Mouse (Mus musculus) midbrain, embryonic 12.5 days (tissue): Measurements from ENCODE around the gene Adipor2. TPM values are rescaled to one million over a fixed set of nuclear protein-coding genes. Genes with fewer than 3 reads are reported as not detected.

Experiments used
- ATAC-seq: fragments of 200-750 bp; cut with Nextera tagmentation; 2 replicates; pipeline ENCODE4 v1.8.0; 2017; ENCODE audit warnings: low read depth, moderate TSS enrichment, moderate library complexity; ENCODE audit not compliant: low FRiP score
- H3K27ac ChIP-seq: fragments of 300-500 bp; sonication (generic); replicated peaks from 2 replicates; pipeline ENCODE4 v1.5.1; 2016; ENCODE audit warnings: mild to moderate bottlenecking
- H3K27me3 ChIP-seq: fragments of 300-500 bp; sonication (generic); 2 replicates; pipeline ENCODE4 v1.6.1; 2016; ENCODE audit warnings: mild to moderate bottlenecking
- H3K36me3 ChIP-seq: fragments of 300-500 bp; sonication (generic); 2 replicates; pipeline ENCODE4 v1.6.1; 2016
- H3K4me1 ChIP-seq: fragments of 300-500 bp; sonication (generic); 2 replicates; pipeline ENCODE4 v1.6.1; 2016
- H3K4me2 ChIP-seq: fragments of 300-500 bp; sonication (generic); replicated peaks from 2 replicates; pipeline ENCODE4 v1.6.1; 2016; ENCODE audit warnings: mild to moderate bottlenecking, moderate library complexity
- H3K4me3 ChIP-seq: fragments of 300-500 bp; sonication (generic); 2 replicates; pipeline ENCODE4 v1.5.1; 2016; ENCODE audit warnings: mild to moderate bottlenecking
- H3K9ac ChIP-seq: fragments of 300-500 bp; sonication (generic); replicated peaks from 2 replicates; pipeline ENCODE4 v1.6.1; 2016; ENCODE audit warnings: mild to moderate bottlenecking, moderate library complexity
- H3K9me3 ChIP-seq: fragments of 300-500 bp; sonication (generic); 2 replicates; pipeline ENCODE4 v1.6.1; 2016; ENCODE audit warnings: mild to moderate bottlenecking
- whole genome bisulfite sequencing: fragments of 180-500 bp; shearing (Covaris S2); methylation state at CpG from one replicate; pipeline ENCODE4 v1.1.7; 2016; 5-methylcytosine and 5-hydroxymethylcytosine counted together
- polyA plus RNA-seq: library from polyadenylated mRNA; unstranded; fragments of >200 nt; fragmentation: Nextera tagmentation; extraction: Ambion mirVana; gene quantifications from 2 replicates; pipeline ENCODE4 v1.2.1, GENCODE M21; 2016

The Adipor2 gene
- polyA plus RNA-seq, 1 experiment from 2014 or later: 37.6 TPM

DNA sequence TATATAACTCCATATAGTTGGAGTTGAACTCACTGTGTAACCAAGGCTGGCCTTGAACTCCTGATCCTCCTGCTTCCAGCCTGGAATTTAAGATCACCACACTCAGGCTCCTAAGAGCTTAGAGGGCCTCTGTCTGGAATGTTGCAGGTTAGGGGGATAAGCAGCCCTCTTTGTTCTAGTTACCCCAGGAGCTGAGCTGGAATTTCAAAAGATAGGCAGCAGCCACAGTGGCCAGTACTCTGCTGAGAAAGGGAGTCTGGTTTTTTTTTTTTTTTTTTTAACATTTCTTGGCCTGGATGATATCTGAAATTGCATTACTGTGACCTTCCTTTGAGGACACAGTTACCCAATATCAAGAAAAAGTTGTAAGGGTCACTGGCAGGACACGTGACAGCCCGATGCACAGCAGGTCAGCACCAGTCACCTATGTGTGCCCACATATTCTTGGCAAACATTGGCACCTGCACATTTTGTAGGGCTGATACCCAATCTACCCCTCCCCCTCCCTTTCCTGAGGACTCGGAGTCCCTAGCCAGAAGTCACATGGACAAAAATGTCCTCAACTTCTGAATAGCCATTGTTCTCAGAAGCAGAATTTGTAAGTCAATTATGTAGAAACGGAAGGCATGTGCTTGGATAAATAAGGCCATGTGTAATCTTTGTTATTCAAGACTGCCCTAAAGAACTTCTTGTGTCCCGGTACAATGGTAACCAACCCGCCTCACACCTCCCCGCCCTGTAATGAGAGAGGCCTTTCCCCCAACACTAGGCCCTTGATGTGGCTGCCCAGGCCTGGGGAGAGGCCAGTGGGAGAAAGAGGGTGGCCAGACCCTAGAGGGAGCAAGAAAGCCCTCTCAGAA, 1.1 kb upstream of the Adipor2 start:
- Histone ChIP-seq H3K9ac (no peak overlapping the region), H3K4me1 (peaks cover 17% of the 10 kb centered on the region), H3K27me3 (peaks cover 46% of the 10 kb centered on the region), H3K36me3 (no peaks in the 10 kb centered on the region), H3K27ac (peak overlapping the region; percentile 58), H3K9me3 (no peaks in the 10 kb centered on the region), H3K4me3 (no peak overlapping the region), H3K4me2 (no peak overlapping the region)
- ATAC-seq: peak; percentile 73; the same call in 1 of the 2 replicates
- 7% methylated on average over 7 of the region's 7 CpGs for WGBS

DNA sequence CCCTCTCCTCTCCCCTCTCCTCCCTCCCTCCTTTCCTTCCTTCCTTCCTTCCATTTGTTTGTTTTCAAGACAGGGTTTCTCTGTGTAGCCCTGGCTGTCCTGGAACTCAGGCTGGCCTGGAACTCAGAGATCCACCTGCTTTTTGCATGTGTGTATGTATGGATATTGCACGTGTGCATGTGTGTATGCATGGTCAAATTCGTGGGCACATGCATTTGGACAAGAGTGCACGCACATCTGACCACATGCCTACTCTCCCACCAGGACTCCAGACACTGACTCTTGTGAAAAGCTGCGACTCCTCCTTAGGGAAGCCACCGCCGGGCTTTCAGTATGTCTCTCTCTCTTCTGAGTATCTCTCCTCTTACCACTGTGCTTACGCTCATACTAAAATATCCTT, 317 bp upstream of the Adipor2 start:
- Histone ChIP-seq H3K9ac (no peak overlapping the region), H3K4me3 (no peak overlapping the region), H3K4me1 (peaks cover 17% of the 10 kb centered on the region), H3K27ac (no peak overlapping the region), H3K36me3 (no peaks in the 10 kb centered on the region), H3K4me2 (peak overlapping the region; percentile 38; the same call in 1 of the 2 replicates), H3K27me3 (peaks cover 43% of the 10 kb centered on the region), H3K9me3 (no peaks in the 10 kb centered on the region)
- WGBS: 59% methylated on average over 7 of the region's 7 CpGs
- ATAC-seq: peak; percentile 11; the same call in 1 of the 2 replicates

DNA sequence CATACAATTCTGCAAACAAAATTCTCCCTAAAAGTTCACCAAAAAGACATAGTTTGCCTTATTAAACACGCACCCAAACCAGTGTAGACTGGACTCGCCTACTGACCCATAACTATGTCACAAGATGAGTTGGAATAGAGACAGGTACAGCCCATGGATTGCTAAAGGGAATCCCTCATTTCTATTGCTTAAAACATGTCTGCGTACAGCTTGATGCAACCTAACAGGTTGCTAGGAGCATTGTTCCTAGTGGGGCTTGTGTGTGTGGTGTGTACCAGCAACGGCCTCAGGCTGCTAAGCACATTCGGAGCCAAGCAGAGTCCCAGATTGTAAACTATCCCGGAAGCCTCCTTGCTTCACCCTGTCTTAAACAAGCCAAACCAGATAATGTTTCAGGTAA, 861 bp downstream of the Adipor2 start:
- Histone ChIP-seq H3K9ac (no peak overlapping the region), H3K4me3 (no peak overlapping the region), H3K9me3 (no peaks in the 10 kb centered on the region), H3K27ac (no peak overlapping the region), H3K27me3 (peaks cover 33% of the 10 kb centered on the region), H3K36me3 (no peaks in the 10 kb centered on the region), H3K4me2 (no peak overlapping the region), H3K4me1 (peaks cover 17% of the 10 kb centered on the region)
- WGBS: 74% methylated on average over 6 of the region's 6 CpGs
- ATAC-seq: no peak

DNA sequence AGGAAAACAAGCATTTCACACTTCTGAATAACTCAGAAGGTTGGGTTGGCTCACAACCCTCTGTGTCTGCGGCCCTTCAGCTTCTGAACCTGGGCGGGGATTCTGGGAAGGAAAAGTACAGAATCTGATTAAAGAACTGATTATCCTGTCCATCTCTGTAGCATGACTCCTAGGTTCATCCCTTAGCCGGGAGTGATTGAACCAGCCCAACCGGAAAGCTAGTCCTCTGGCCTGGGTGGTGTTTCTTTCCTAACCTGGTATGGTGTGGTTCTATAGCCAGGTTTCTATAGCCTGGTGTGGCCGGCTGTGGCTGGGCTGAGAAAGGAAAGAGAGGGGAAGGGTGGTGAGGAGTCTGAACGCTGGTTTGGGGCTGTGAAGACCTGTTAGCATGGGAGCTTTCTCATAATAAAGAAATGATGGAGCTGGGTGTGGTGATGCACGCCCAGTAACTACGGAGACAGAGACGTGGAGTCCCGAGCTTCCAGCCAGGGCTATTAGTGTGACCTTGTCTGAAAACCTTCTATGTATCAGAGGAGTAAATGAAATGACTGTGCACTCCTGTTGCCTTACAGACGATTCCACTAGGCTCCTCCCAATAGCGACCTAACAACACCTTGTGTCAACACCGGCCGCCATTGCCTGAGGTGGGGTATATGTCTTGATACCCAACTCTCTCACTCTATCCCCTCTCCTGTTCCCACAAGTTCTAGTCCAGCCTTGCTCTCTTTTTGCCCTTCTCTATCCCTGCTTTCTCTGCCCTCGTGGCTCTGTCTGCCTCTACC, 3.1 kb downstream of the Adipor2 start:
- Histone ChIP-seq H3K9ac (no peak overlapping the region), H3K4me2 (no peak overlapping the region), H3K36me3 (no peaks in the 10 kb centered on the region), H3K4me1 (peaks cover 16% of the 10 kb centered on the region), H3K9me3 (no peaks in the 10 kb centered on the region), H3K27me3 (peaks cover 22% of the 10 kb centered on the region), H3K27ac (no peak overlapping the region), H3K4me3 (no peak overlapping the region)
- no peak for ATAC-seq
- 87% methylated on average over 15 of the region's 15 CpGs for WGBS

DNA sequence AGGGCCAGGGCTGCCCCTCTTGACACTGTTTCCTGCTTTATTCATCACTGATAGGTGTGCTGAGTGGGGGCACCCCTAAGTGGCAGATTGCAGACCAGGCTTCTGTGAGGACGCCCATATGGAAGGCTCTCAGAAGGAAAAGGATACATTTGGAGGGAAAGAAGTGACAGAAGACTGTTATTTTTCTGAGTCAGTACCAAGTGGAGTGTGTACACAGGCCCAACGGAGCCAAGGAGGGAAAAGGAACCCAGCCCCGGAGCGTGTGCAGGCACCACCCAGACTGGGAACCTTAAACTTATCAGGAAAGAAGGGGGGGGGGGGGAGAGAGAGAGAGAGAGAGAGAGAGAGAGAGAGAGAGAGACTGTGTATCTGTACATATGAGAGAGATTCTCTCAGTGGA, 4.9 kb downstream of the Adipor2 start:
- Histone ChIP-seq H3K9me3 (no peaks in the 10 kb centered on the region), H3K4me1 (peaks cover 6% of the 10 kb centered on the region; the same call in 1 of the 2 replicates), H3K27ac (no peak overlapping the region), H3K4me2 (no peak overlapping the region), H3K4me3 (no peak overlapping the region), H3K36me3 (no peaks in the 10 kb centered on the region), H3K27me3 (peaks cover 22% of the 10 kb centered on the region), H3K9ac (no peak overlapping the region)
- ATAC-seq: no peak
- WGBS: 95% methylated on average over 4 of the region's 4 CpGs

DNA sequence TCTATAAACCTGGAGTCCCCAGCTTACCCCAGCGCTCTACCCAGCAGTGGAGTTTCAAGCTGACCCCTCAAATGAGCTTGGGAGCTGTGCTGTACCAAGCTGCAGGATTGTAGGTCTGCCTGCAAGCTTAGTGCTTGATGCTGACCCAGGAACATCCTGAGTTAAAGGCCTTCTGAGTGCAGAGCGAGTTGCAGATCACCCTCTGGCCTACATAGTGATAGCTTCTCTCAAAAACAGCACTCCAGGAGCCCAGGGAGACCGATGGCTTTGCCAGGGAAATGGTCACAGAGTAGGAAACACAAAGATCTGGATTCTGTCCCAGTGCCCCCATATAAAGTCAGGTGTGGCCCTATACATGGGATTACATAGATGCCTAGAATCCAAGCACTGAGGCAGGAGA, 6.0 kb downstream of the Adipor2 start:
- ATAC-seq: no peak
- Histone ChIP-seq H3K4me1 (no peaks in the 10 kb centered on the region), H3K27ac (no peak overlapping the region), H3K36me3 (no peaks in the 10 kb centered on the region), H3K9me3 (no peaks in the 10 kb centered on the region), H3K4me3 (no peak overlapping the region), H3K9ac (no peak overlapping the region), H3K4me2 (no peak overlapping the region), H3K27me3 (peaks cover 19% of the 10 kb centered on the region)
- 87% methylated on average over 3 of the region's 3 CpGs for WGBS

DNA sequence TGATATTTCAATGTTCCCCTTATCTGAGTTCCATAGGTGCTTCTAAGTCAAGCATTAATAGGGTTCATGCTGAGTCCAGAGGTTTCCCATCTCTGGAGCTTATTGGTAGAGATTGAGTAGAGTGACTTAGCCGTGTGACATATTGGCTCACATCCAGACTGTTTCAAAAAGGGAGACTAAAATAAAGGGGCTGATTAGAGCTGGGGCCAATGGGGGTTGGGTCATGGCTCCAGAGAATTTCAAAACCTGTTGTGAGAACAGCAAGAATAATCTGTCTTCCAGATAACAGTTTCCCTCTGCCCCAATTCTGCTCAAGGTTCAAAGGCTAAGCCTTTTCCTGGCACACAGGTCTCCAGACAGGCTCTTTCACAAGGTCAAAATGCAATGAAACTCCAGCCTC, 7.7 kb downstream of the Adipor2 start:
- H3K27ac ChIP-seq: no peak overlapping the region
- WGBS: 84% methylated on average over 1 of the region's 1 CpGs
- H3K4me3 ChIP-seq: no peak overlapping the region
- no peak for ATAC-seq
- no peak overlapping the region for H3K9ac ChIP-seq
- no peaks in the 10 kb centered on the region for H3K36me3 ChIP-seq
- H3K27me3 ChIP-seq: peaks cover 6% of the 10 kb centered on the region; the same call in 1 of the 2 replicates
- no peaks in the 10 kb centered on the region for H3K4me1 ChIP-seq
- no peak overlapping the region for H3K4me2 ChIP-seq
- H3K9me3 ChIP-seq: no peaks in the 10 kb centered on the region

DNA sequence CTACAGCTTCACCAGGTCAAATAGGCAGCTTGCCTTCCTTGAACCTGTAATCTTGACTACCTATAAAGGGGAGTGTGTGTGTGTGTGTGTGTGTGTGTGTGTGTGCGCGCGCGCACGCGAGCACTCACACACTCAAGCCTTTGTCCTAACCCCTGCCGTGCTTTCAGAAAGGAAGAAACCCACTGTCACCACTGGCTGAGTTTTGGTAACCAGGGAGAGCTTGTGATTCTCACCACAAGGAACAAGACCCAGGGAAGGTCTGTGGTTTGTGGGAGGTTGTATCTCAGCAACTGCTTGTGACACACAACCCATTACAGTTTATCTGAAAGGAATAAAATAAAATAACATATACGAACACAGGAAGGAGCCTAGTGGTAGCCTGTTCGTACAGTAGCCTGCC, 8.9 kb downstream of the Adipor2 start:
- Histone ChIP-seq H3K9me3 (no peaks in the 10 kb centered on the region), H3K4me2 (no peak overlapping the region), H3K4me3 (no peak overlapping the region), H3K27ac (no peak overlapping the region), H3K9ac (no peak overlapping the region), H3K4me1 (no peaks in the 10 kb centered on the region), H3K27me3 (no peaks in the 10 kb centered on the region), H3K36me3 (no peaks in the 10 kb centered on the region)
- ATAC-seq: no peak
- WGBS: 65% methylated on average over 9 of the region's 9 CpGs

DNA sequence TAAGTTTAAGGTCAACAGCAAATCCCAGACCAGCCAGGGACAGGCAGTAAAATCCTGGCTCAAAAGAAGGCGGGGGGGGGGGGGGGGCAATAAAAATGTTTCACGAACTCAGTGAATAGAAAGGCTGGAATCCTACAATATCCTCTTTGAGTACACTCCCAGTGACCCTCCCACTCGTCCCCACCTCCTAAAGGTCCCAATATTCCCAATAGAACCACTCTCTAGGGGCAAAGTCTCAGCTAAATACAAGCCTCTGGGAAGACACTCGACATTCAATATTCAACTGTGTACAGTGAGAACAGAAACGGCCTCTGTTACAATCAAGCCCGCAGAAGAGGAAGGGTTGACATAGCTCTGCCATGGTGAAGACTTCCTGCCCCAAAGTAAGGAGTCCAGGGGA, 9.7 kb downstream of the Adipor2 start:
- 61% methylated on average over 6 of the region's 6 CpGs for WGBS
- Histone ChIP-seq H3K4me1 (no peaks in the 10 kb centered on the region), H3K9ac (no peak overlapping the region), H3K4me2 (no peak overlapping the region), H3K9me3 (no peaks in the 10 kb centered on the region), H3K27ac (no peak overlapping the region), H3K4me3 (no peak overlapping the region), H3K27me3 (no peaks in the 10 kb centered on the region), H3K36me3 (no peaks in the 10 kb centered on the region)
- ATAC-seq: no peak

DNA sequence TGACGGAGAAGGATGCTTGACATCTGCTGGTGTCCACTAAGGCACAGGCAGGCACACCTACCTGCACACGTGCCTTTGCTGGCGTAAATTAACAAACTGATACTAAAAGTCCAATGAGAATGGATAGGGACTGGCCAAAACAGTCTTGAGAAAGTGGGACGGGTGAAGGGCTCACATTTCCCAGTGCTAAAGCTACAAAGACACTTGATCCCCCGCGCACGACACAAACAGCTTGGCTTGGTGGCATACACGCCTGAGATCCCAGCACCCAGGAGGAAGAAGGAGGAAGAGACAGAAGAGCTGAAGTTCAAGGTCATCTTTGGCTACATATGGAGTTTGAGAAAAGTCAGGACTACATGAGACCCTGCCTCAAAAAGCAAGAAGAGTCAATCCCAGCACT, 11.0 kb downstream of the Adipor2 start:
- H3K36me3 ChIP-seq: no peaks in the 10 kb centered on the region
- no peaks in the 10 kb centered on the region for H3K9me3 ChIP-seq
- H3K4me1 ChIP-seq: no peaks in the 10 kb centered on the region
- H3K27ac ChIP-seq: no peak overlapping the region
- H3K27me3 ChIP-seq: no peaks in the 10 kb centered on the region
- no peak overlapping the region for H3K9ac ChIP-seq
- 90% methylated on average over 8 of the region's 8 CpGs for WGBS
- ATAC-seq: no peak
- no peak overlapping the region for H3K4me3 ChIP-seq
- H3K4me2 ChIP-seq: no peak overlapping the region

DNA sequence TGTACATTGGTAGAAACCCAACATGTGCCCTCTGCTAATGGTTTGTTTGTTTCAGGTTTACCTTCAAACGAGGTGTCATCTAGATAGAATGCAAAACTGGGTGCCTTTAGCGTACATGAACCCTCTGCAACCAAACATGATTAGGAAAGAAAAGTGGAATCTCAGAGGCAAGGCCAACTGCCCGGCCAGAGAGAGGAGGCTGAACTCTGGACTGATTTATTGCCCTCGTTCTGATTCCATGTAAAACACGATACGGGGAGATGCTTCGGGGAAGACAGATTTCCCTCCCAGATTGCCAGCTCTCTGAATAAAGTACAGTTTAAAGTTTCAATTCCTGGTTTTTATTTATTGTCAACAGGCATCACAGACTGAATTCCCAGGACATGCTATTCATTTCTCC, 12.2 kb downstream of the Adipor2 start:
- Histone ChIP-seq H3K9ac (no peak overlapping the region), H3K36me3 (no peaks in the 10 kb centered on the region), H3K4me2 (no peak overlapping the region), H3K9me3 (no peaks in the 10 kb centered on the region), H3K27ac (no peak overlapping the region), H3K27me3 (no peaks in the 10 kb centered on the region), H3K4me3 (no peak overlapping the region), H3K4me1 (no peaks in the 10 kb centered on the region)
- no peak for ATAC-seq
- WGBS: 92% methylated on average over 7 of the region's 7 CpGs

DNA sequence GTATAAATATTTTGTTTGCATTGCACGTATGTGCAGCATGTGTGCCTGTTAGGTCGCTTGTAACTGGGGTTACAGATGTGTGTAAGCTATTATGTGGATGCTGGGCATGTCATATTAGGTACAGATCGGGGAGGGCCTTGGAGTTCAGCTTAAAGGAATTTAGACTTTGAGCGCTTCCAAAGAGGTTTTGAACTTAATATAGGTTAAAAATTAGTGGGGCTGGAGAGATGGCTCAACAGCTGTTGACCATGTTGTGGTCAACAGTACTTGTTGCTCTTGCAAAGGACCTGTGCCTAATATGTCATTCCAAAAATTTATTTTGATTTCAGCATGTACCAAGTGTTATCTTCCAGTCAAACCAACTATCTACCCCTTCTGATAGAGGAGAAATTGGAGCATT, 12.7 kb downstream of the Adipor2 start:
- no peak overlapping the region for H3K4me3 ChIP-seq
- no peaks in the 10 kb centered on the region for H3K36me3 ChIP-seq
- H3K27ac ChIP-seq: no peak overlapping the region
- 90% methylated on average over 4 of the region's 4 CpGs for WGBS
- H3K9me3 ChIP-seq: no peaks in the 10 kb centered on the region
- H3K27me3 ChIP-seq: no peaks in the 10 kb centered on the region
- no peak overlapping the region for H3K4me2 ChIP-seq
- no peak for ATAC-seq
- H3K9ac ChIP-seq: no peak overlapping the region
- H3K4me1 ChIP-seq: no peaks in the 10 kb centered on the region
